Comparison of ENCODE assay signal across 20 mouse cellular contexts in genomic region chr11:85737227-85737626, GRCm38 (mm10).
DNase-seq lines count a peak whose midpoint lies in the region; ATAC-seq and TF ChIP-seq lines count a peak whose summit lies in the region.
"Had no signal": no experiment of that assay in that cellular context is flagged by ENCODE, and none has a peak within 500 bp of the region (broad histone marks: within the 10 kb centered on the region; RNA-seq: fewer than 3 reads in every experiment).

No protein-coding gene starts in this region.

- no peak overlapping the region for H3K4me3 ChIP-seq in lung, embryonic 14.5 days (ENCODE audit: low read depth, low read length)
- no peak overlapping the region for H3K4me3 ChIP-seq in embryonic facial prominence, embryonic 14.5 days (ENCODE audit: low read depth, low read length)
- no peak overlapping the region for H3K4me3 ChIP-seq in stomach, embryonic 15.5 days (replicated peaks)
- H3K4me3 ChIP-seq: forebrain, embryonic 10.5 days; hindbrain, embryonic 12.5 days; myocyte had no signal

- H3K9me3 ChIP-seq in lung, embryonic 14.5 days (ENCODE audit: low read depth, low read length) = no peaks in the 10 kb centered on the region
- H3K9me3 ChIP-seq in embryonic facial prominence, embryonic 14.5 days (ENCODE audit: control insufficient read depth, low read length) = no peaks in the 10 kb centered on the region
- no peaks in the 10 kb centered on the region for H3K9me3 ChIP-seq in stomach, embryonic 15.5 days
- H3K9me3 ChIP-seq: forebrain, embryonic 10.5 days; hindbrain, embryonic 12.5 days had no signal

- peak overlapping the region; percentile 92 for H3K27ac ChIP-seq in lung, embryonic 14.5 days (ENCODE audit: low read depth)
- peak overlapping the region; percentile 39; the same call in 1 of the 2 replicates for H3K27ac ChIP-seq in embryonic facial prominence, embryonic 14.5 days (replicated peaks; ENCODE audit: low read depth, low read length)
- peak overlapping the region; percentile 44; the same call in 1 of the 2 replicates for H3K27ac ChIP-seq in stomach, embryonic 15.5 days
- H3K27ac ChIP-seq: forebrain, embryonic 10.5 days; hindbrain, embryonic 12.5 days had no signal

- peaks cover 65% of the 10 kb centered on the region for H3K4me1 ChIP-seq in lung, embryonic 14.5 days (ENCODE audit: insufficient read depth)
- peaks cover 31% of the 10 kb centered on the region for H3K4me1 ChIP-seq in embryonic facial prominence, embryonic 14.5 days (ENCODE audit: control insufficient read depth, insufficient read depth, low read length)
- H3K4me1 ChIP-seq in stomach, embryonic 15.5 days = peaks cover 21% of the 10 kb centered on the region

- 15% methylated on average over 9 of the region's 9 CpGs for WGBS in lung, embryonic 14.5 days
- 23% methylated on average over 9 of the region's 9 CpGs for WGBS in embryonic facial prominence, embryonic 14.5 days
- 25% methylated on average over 9 of the region's 9 CpGs for WGBS in stomach, embryonic 15.5 days

- intact Hi-C loops in left cerebral cortex, postnatal 4 days (cut with DNase I) = no loop called here

- no peaks in the 10 kb centered on the region for H3K36me3 ChIP-seq in lung, embryonic 14.5 days (ENCODE audit: insufficient read depth)
- H3K36me3 ChIP-seq in embryonic facial prominence, embryonic 14.5 days (ENCODE audit: control insufficient read depth, insufficient read depth, low read length) = no peaks in the 10 kb centered on the region
- no peaks in the 10 kb centered on the region for H3K36me3 ChIP-seq in stomach, embryonic 15.5 days
- H3K36me3 ChIP-seq: forebrain, embryonic 10.5 days; hindbrain, embryonic 12.5 days had no signal

- H3K9ac ChIP-seq in lung, embryonic 14.5 days = no peak overlapping the region
- no peak overlapping the region for H3K9ac ChIP-seq in embryonic facial prominence, embryonic 14.5 days (ENCODE audit: low read depth, low read length)
- no peak overlapping the region for H3K9ac ChIP-seq in stomach, embryonic 15.5 days
- H3K9ac ChIP-seq: hindbrain, embryonic 12.5 days had no signal

- ATAC-seq in lung, embryonic 14.5 days (ENCODE audit: insufficient read depth) = peak; percentile 45
- no peak for ATAC-seq in embryonic facial prominence, embryonic 14.5 days (ENCODE audit: low read depth)
- ATAC-seq in stomach, embryonic 15.5 days (ENCODE audit: insufficient read depth, low FRiP score, low read depth) = peak; percentile 77

- DNase-seq in embryo, embryonic 10 days (ENCODE audit: low spot score) = peak; percentile 49
- no peak for DNase-seq in embryo, embryonic 9.5 days (ENCODE audit: extremely low spot score)
- peak; percentile 84 for DNase-seq in lung, embryonic 14.5 days
- DNase-seq in lung, postnatal 10 days = no peak
- no peak for DNase-seq in embryonic facial prominence, embryonic 14.5 days (ENCODE audit: low spot score)
- DNase-seq in spleen, postnatal 36 days (ENCODE audit: low spot score in 2 of 2) = no peak
- no peak for DNase-seq in left cerebral cortex, postnatal 4 days
- DNase-seq: adrenal gland, postnatal 25 days; cerebellum, adult 9-10 months; heart, adult 18-20 months; kidney, adult 2 months; lung, postnatal 36 days; right cerebral cortex, adult 18-20 months; spleen, adult 18-20 months had no signal

- H3K27me3 ChIP-seq in lung, embryonic 14.5 days (ENCODE audit: insufficient read depth, low read length) = no peaks in the 10 kb centered on the region
- peaks cover 4% of the 10 kb centered on the region; the same call in 1 of the 2 replicates for H3K27me3 ChIP-seq in embryonic facial prominence, embryonic 14.5 days (replicated peaks; ENCODE audit: control insufficient read depth, insufficient read depth, low read length)
- no peaks in the 10 kb centered on the region for H3K27me3 ChIP-seq in stomach, embryonic 15.5 days (replicated peaks)
- H3K27me3 ChIP-seq: CH12.LX had no signal

- no peak for TF ChIP-seq CTCF in lung, embryonic 14.5 days (IDR thresholded peaks at IDR 0.05; ENCODE audit: low read depth)

- H3K4me2 ChIP-seq in lung, embryonic 14.5 days = no peak overlapping the region
- no peak overlapping the region; the same call in 1 of the 2 replicates for H3K4me2 ChIP-seq in embryonic facial prominence, embryonic 14.5 days (ENCODE audit: low read depth, low read length)
- no peak overlapping the region for H3K4me2 ChIP-seq in stomach, embryonic 15.5 days
- H3K4me2 ChIP-seq: hindbrain, embryonic 12.5 days; midbrain, embryonic 11.5 days had no signal

Comparison
In these comparisons a context has a peak if more than half of its experiments do, and no peak if none do; other contexts are left out.
1. DNase-seq: peak in embryo, embryonic 10 days (single experiment) and lung, embryonic 14.5 days (single experiment); none in embryo, embryonic 9.5 days (single experiment), lung, postnatal 10 days (single experiment), embryonic facial prominence, embryonic 14.5 days (single experiment), spleen, postnatal 36 days (0 of 2) and left cerebral cortex, postnatal 4 days (single experiment).
2. H3K27ac ChIP-seq: peak in every context shown above with its lines; median percentile 92 in lung, embryonic 14.5 days; 44 in stomach, embryonic 15.5 days; 39 in embryonic facial prominence, embryonic 14.5 days.